25 mouse cellular contexts compared by ENCODE assay signal in genomic region chr3:54580339-54580738, GRCm38 (mm10).
DNase-seq lines count a peak whose midpoint lies in the region; ATAC-seq and TF ChIP-seq lines count a peak whose summit lies in the region.
"Had no signal": no experiment of that assay in that cellular context is flagged by ENCODE, and none has a peak within 500 bp of the region (broad histone marks: within the 10 kb centered on the region; RNA-seq: fewer than 3 reads in every experiment).

No protein-coding gene starts in this region.

- H3K4me1 ChIP-seq in liver, embryonic 14.5 days (replicated peaks; ENCODE audit: control insufficient read depth in 2 of 2, insufficient read depth in 2 of 2, low read length in 1 of 2), result no peaks in the 10 kb centered on the region
- H3K4me1 ChIP-seq in liver, postnatal 0 days (ENCODE audit: insufficient read depth), result no peaks in the 10 kb centered on the region
- no peaks in the 10 kb centered on the region for H3K4me1 ChIP-seq in stomach, postnatal 0 days (replicated peaks; ENCODE audit: control insufficient read depth, insufficient read depth)
- H3K4me1 ChIP-seq: forebrain, embryonic 10.5 days; heart, embryonic 15.5 days; liver, embryonic 13.5 days; midbrain, embryonic 15.5 days; neural tube, embryonic 12.5 days had no signal

- 80% methylated on average over 6 of the region's 6 CpGs for WGBS in liver, embryonic 14.5 days (ENCODE audit: insufficient replicate concordance)
- 86% methylated on average over 6 of the region's 6 CpGs for WGBS in liver, postnatal 0 days (ENCODE audit: insufficient replicate concordance)
- 90% methylated on average over 6 of the region's 6 CpGs for WGBS in stomach, postnatal 0 days

- CTCF ChIA-PET in Patski (lab: Charles Lee), result interaction anchor here (1.6 kb wide), 1 partner anchor 35 kb away, joined by 5 read pairs; no protein-coding TSS in a partner anchor

- in situ Hi-C loops in Patski (cut with MboI; ENCODE audit: low pct_unique_long_range_greater_than_20kb), result no loop called here

- H3K36me3 ChIP-seq in liver, embryonic 14.5 days (replicated peaks; ENCODE audit: control insufficient read depth, insufficient read depth, low read depth), result no peaks in the 10 kb centered on the region
- H3K36me3 ChIP-seq in liver, postnatal 0 days (replicated peaks; ENCODE audit: insufficient read depth, low read length), result no peaks in the 10 kb centered on the region
- no peaks in the 10 kb centered on the region for H3K36me3 ChIP-seq in stomach, postnatal 0 days (ENCODE audit: control insufficient read depth, insufficient read depth, low read length)
- H3K36me3 ChIP-seq: forebrain, embryonic 10.5 days; heart, embryonic 15.5 days; liver, embryonic 13.5 days; midbrain, embryonic 15.5 days; neural tube, embryonic 12.5 days had no signal

- no peaks in the 10 kb centered on the region for H3K9me3 ChIP-seq in liver, embryonic 14.5 days (ENCODE audit: control insufficient read depth, low read length)
- H3K9me3 ChIP-seq in liver, postnatal 0 days (ENCODE audit: low read length), result peaks cover 2% of the 10 kb centered on the region
- H3K9me3 ChIP-seq in stomach, postnatal 0 days (ENCODE audit: control insufficient read depth, low read length), result no peaks in the 10 kb centered on the region
- H3K9me3 ChIP-seq: heart, embryonic 15.5 days; midbrain, embryonic 15.5 days; neural tube, embryonic 12.5 days had no signal

- no peak overlapping the region for H3K4me3 ChIP-seq in liver, embryonic 14.5 days (ENCODE audit: insufficient read depth in 1 of 2, low read depth in 2 of 2, low read length in 2 of 2)
- H3K4me3 ChIP-seq in liver, postnatal 0 days (ENCODE audit: low read depth, low read length), result no peak overlapping the region
- no peak overlapping the region for H3K4me3 ChIP-seq in stomach, postnatal 0 days (ENCODE audit: low read depth, low read length)
- H3K4me3 ChIP-seq: forebrain, embryonic 10.5 days; heart, embryonic 15.5 days; left cerebral cortex, adult 2 months; liver, embryonic 13.5 days; midbrain, embryonic 15.5 days; neural tube, embryonic 12.5 days had no signal

- TF ChIP-seq CTCF in liver, embryonic 14.5 days (IDR thresholded peaks at IDR 0.05; ENCODE audit: low read depth), result peak; percentile 29; the same call in 1 of the 2 replicates
- no peak for TF ChIP-seq CTCF in liver, postnatal 0 days (IDR thresholded peaks at IDR 0.05; ENCODE audit: low read depth)
- peak; percentile 60 for TF ChIP-seq CTCF in Patski (IDR thresholded peaks at IDR 0.05)
- TF ChIP-seq CTCF in stomach, postnatal 0 days (IDR thresholded peaks at IDR 0.05; ENCODE audit: low read depth), result peak; percentile 18; the same call in 1 of the 2 replicates

- POLR2A ChIA-PET in Patski (lab: Charles Lee), result no interaction called here

- no peaks in the 10 kb centered on the region for H3K27me3 ChIP-seq in liver, embryonic 14.5 days (ENCODE audit: control insufficient read depth, insufficient read depth, low read length)
- H3K27me3 ChIP-seq in liver, postnatal 0 days (ENCODE audit: insufficient read depth, low read length), result no peaks in the 10 kb centered on the region
- no peaks in the 10 kb centered on the region for H3K27me3 ChIP-seq in Patski
- H3K27me3 ChIP-seq in stomach, postnatal 0 days (ENCODE audit: control insufficient read depth, insufficient read depth, low read length), result no peaks in the 10 kb centered on the region
- H3K27me3 ChIP-seq: heart, embryonic 15.5 days; liver, embryonic 13.5 days; midbrain, embryonic 15.5 days; neural tube, embryonic 12.5 days had no signal

- no peak overlapping the region for H3K4me2 ChIP-seq in liver, embryonic 14.5 days (ENCODE audit: low read depth)
- no peak overlapping the region for H3K4me2 ChIP-seq in liver, postnatal 0 days (ENCODE audit: low read depth, low read length)
- H3K4me2 ChIP-seq in stomach, postnatal 0 days (replicated peaks; ENCODE audit: low read depth), result no peak overlapping the region
- H3K4me2 ChIP-seq: heart, embryonic 15.5 days; liver, embryonic 13.5 days; midbrain, embryonic 15.5 days; neural tube, embryonic 12.5 days had no signal

- DNase-seq in CD4-positive, CD25-positive, alpha-beta regulatory T cell, adult 2 months (ENCODE audit: low read depth, low spot score), result peak; percentile 29
- no peak for DNase-seq in liver, embryonic 14.5 days (ENCODE audit: low read depth in 3 of 3, low spot score in 3 of 3)
- no peak for DNase-seq in liver, postnatal 0 days
- no peak for DNase-seq in Patski (ENCODE audit: low read depth, low spot score)
- no peak for DNase-seq in stomach, postnatal 0 days (ENCODE audit: low spot score)
- no peak for DNase-seq in right cerebral cortex, postnatal 4 days
- DNase-seq: adrenal gland, postnatal 25 days; cerebellum, adult 11 months; cerebellum, postnatal 10 days; gastrocnemius, postnatal 25 days; kidney, adult 18-20 months; kidney, postnatal 4 days; layer of hippocampus, adult 9-11 months; liver, embryonic 13.5 days; lung, postnatal 4 days; retina, postnatal 1 day; right cerebral cortex, postnatal 25 days; thymus, postnatal 14 days had no signal

- ATAC-seq in CD4-positive, CD25-positive, alpha-beta regulatory T cell, adult 4 months, result no peak
- no peak for ATAC-seq in liver, embryonic 14.5 days (ENCODE audit: insufficient read depth)
- ATAC-seq in liver, postnatal 0 days, result no peak
- ATAC-seq in Patski, result no peak
- ATAC-seq in stomach, postnatal 0 days (ENCODE audit: low FRiP score, low TSS enrichment), result no peak
- ATAC-seq: forebrain, embryonic 16.5 days; midbrain, embryonic 15.5 days had no signal

- H3K27ac ChIP-seq in liver, embryonic 14.5 days, result no peak overlapping the region
- H3K27ac ChIP-seq in liver, postnatal 0 days (ENCODE audit: low read depth), result no peak overlapping the region
- H3K27ac ChIP-seq in stomach, postnatal 0 days (replicated peaks), result no peak overlapping the region
- H3K27ac ChIP-seq: forebrain, embryonic 10.5 days; heart, embryonic 15.5 days; left cerebral cortex, adult 2 months; liver, embryonic 13.5 days; midbrain, embryonic 15.5 days; neural tube, embryonic 12.5 days had no signal

- no peak overlapping the region for H3K9ac ChIP-seq in liver, embryonic 14.5 days (replicated peaks)
- no peak overlapping the region for H3K9ac ChIP-seq in liver, postnatal 0 days (replicated peaks)
- H3K9ac ChIP-seq in stomach, postnatal 0 days (ENCODE audit: low read length), result no peak overlapping the region
- H3K9ac ChIP-seq: heart, embryonic 15.5 days; liver, embryonic 13.5 days; midbrain, embryonic 15.5 days; neural tube, embryonic 12.5 days had no signal

- no peak for TF ChIP-seq EP300 in liver, embryonic 14.5 days (IDR thresholded peaks at IDR 0.05; ENCODE audit: low read depth)
- no peak for TF ChIP-seq EP300 in liver, postnatal 0 days (IDR thresholded peaks at IDR 0.05; ENCODE audit: low read depth)
- TF ChIP-seq EP300 in stomach, postnatal 0 days (optimal IDR thresholded peaks at IDR 0.05), result no peak
